Mouse (Mus musculus) left cerebral cortex, postnatal 4 days (tissue): ENCODE data around the gene Mchr1. TPM values are rescaled to one million over a fixed set of nuclear protein-coding genes. Genes with fewer than 3 reads are reported as not detected.
A peak's percentile ranks its signal among the peaks of the same experiment; 100 is the strongest.

Experiments
- DNase-seq: peaks from one replicate; pipeline ENCODE4 v3.0.0-alpha.2; 2022
- intact Hi-C: fragments of 180-260 bp; cut with DNase I; formaldehyde crosslinking; loops from one replicate; pipeline ENCODE4 v1.15.1; 2025
- total RNA-seq, 2 experiments: library from RNA; stranded (reverse); gene quantifications; 2 replicates each; pipeline ENCODE4 v1.2.3; 2021

Gene Mchr1
- total RNA-seq, 2 experiments from 2014 or later, result 3.4 TPM

DNA sequence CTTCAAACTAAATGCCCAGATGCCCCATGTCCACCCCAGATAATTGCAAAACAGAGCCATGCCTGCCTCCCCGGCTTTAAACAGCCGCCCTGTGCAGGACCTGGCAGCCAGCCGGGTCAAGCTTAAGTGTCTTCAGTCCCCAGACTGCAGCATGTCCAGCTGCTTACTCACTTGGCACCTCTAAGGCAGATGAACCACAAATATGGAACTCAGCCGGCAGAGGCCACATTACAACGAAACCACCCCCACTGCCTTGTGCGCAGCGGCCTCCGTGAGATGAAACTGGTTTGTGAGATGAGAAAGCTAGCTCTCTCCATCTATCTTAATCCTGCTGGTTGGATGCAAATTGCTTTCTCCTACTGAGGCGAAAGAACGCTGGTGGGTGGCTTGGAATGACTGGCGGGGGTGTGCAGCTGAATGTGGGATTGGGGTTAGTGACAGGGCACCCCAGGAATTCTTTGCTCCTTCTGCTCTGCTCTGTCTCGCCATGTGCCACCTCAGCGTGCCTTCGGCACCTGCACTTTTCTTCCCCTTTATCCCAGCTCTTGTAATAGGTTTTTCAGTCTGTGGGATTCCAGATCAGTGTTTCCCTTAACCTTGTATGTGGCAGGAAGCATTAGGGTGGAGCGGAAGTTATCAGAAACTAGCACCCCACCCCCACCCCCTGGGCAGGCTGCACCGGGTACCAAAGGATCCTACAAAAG, 29.2 kb downstream of the Mchr1 start:
- peak; percentile 69 for DNase-seq
- intact Hi-C loops, result no loop called here

DNA sequence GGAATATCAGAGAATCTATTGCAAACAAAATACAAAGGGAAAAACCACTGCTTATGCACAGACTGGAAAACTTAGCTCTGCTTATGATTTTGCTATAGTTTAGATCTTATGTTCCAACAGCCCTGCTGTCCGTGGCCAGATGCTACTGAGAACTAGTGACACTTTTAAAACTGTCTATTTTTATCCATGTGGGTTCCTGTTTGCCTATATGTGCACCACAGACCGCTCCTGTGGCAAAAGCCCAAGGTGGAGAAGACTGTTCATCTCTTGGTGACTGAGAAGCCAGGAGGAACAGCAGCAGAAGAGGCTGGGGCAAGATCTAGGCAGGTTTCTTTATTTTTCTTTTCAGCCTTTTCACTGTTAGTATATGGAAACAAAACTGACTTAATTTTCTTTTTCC, 32.1 kb downstream of the Mchr1 start:
- intact Hi-C loops, result no loop called here

DNA sequence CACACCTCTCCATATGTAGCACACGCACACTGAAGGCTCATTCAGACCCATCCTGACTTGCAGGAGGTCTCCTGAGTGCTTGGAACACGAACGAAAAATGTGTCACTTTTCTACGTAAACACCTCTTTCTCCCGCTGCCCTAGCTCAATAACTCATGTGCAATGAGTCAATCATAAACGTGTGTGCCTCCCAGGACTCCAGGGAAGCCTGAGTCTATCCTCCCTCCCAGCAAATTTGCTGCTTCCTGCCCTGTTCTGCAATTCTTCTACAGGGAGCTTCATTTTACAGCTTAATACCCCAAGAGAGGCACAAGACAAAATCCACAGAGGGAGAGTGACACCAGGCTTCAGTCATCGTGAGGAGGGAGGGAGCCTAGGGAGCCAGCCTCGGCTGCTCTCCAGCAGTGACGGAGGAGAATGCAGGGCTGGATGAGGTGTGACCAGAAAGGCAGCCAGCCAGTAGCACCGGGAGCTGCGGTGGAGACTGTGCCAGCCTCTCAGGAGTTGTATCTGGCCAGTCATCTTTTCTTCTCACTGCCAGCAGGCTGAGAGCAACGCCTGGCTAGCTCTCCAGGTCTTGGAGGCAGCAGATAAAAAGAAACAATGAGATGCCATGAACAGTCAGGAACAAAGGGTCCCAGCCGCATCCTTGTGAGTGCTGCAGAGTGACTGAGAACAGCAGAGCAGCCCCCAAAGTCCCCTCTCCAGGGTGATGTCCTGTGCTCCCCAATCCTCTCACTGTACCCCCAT, 37.2 kb downstream of the Mchr1 start:
- intact Hi-C loops, result no loop called here
- peak; percentile 52 for DNase-seq

More for the DNA sequence above, 32.1 kb downstream of the Mchr1 start:
- DNase-seq, result no peak

DNA sequence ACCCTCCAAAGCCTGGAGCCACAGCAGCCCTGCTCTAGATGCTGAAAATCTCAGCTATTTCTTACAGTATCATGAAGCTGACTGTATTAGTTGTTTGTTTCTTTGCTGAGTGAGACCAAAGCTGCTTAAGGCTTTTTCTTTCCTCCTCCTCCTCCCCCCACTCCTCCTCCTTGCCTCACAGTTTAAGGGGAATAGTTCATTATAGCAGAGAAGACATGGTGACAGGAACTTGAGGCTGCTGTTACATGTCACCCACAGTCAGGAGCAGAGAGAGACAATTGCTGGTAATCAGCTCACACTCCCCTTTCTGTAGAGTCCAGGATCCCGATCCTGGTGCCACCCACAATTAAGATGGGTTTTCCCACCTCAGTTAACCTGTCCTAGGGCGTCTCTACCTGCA, 38.1 kb downstream of the Mchr1 start:
- no peak for DNase-seq
- intact Hi-C loops, result no loop called here

DNA sequence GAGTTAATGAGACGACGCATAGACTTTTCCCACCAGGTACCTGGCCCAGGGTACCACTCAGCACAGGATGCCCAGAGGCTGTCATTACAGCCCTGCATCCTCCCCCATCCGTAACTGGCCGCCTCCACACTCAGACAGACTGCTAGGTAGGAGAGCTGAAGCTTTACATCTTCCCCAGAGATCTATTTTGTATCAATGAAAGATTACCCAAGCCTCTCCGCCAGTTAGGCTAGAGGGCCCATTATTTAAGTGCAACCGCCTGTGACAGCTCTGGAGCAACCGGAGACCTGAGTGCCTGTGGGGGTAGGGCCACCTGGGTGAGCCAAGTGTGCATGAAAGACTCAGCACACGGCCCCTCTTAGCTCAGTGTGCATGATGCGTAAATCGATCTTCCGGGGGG, 42.6 kb downstream of the Mchr1 start:
- DNase-seq, result no peak
- intact Hi-C loops, result no loop called here

DNA sequence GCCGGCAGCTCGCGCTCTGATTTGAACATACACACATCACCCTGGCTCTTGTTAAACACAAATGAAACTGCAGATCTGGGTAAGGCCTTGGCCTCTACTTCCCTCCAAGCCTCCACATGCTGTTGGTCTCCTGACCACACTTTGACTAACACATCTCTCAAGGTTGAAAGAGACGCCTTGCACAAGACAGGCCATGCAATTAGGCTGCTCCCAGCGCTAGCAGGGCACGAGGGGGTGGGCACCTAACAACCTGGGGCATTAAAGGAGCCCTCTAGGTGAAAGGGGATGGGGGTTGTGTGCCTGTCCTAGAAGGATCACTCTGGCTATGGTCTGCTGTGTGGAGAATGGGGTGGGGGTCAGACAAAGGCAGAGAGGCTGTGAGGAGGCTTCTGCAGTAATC, 43.4 kb downstream of the Mchr1 start:
- no peak for DNase-seq
- intact Hi-C loops, result no loop called here

DNA sequence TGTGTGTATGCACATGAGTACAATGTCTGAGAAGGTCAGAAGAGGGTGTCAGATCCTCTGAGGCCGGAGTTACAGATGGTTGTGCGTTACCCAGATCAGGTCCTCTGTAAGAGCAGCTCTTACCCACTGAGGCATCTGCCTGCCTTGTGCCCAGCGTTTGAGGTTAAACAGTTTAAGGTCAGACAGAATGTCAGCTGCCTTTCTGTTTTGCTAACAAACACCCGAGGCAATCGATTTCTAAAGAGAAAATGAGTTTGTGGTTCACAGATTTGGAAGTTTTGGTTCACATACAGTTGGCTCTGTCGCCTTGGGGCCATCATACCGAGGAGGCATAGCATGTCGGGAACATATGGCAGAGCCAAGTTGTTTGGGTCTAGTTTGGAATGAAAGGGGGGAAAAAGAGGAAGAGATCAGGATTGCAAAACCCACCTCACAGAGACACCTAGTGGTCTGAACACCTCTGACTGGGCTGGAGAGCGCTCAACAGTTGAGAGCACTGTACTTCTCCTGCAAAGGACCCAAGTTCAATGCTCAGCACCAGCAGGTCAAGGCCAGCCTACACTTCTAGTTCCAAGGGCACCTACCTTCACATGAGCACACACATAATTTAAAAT, 48.9 kb downstream of the Mchr1 start:
- no peak for DNase-seq
- intact Hi-C loops, result no loop called here

Other genes with a start within 250 kb of the Mchr1 start
- 10 to 100 TPM; 47.5 to 51.0 TPM for gene Mrtfa, start 44.7 kb upstream of the Mchr1 start, total RNA-seq
- gene Slc25a17, start 125.3 kb downstream of the Mchr1 start, total RNA-seq, result 10 to 100 TPM; 71.9 to 72.3 TPM
- 100 to 1,000 TPM; 188 to 193 TPM for gene St13, start 164.6 kb downstream of the Mchr1 start, total RNA-seq
- gene Xpnpep3, start 164.6 kb downstream of the Mchr1 start, total RNA-seq, result 10 to 100 TPM; 11.4 to 11.7 TPM
- gene Dnajb7, start 172.8 kb downstream of the Mchr1 start, total RNA-seq, result under 1 TPM in 1 of 2 experiments, not detected in 1; 0.28 TPM
- gene Rbx1, start 230.8 kb downstream of the Mchr1 start, total RNA-seq, result 100 to 1,000 TPM; 141 to 149 TPM